Mouse (Mus musculus): ENCODE results near the gene Spaca6. TPM values are rescaled to one million over a fixed set of nuclear protein-coding genes. Genes with fewer than 3 reads are reported as not detected.

The Spaca6 gene
- polyA plus RNA-seq, 1 experiment from 2014 or later, result 32.3 TPM

DNA sequence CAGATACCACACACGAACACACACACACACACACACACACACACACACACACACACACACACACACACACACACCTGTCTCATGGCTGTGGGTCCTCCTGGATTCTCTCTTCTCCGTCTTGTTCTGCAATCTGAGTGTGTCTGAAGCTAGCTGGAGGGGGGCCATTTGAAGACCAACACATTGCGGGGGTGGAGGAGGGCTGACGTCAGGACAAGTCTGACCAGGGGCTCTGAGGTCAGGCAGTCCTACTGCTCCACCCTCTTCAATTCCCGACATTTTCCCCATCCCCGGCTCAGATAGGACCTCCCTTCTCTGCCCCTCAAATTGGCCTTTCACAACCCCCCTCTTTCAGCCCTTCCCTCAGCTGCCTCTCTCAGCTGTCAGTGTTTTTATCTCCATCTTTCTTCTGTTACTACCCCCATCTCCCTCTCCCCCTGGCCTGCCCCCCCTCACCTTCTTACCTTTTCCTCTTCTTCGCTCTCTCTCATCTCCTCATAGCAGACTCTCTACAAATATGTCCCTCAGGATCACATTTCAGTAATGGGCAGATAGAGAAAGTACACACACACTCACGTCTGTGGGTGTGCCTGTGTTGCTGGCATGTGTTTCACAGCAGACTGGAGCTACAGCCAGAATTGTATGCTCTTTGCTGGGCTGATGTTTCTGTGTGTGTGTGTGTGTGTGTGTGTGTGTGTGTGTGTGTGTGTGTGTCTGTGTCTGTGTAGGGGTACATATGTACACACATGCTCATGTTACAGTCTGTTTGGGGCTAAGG lies 28.3 kb downstream of the Spaca6 start, which contains the start of gene Has1:
Has1 (minus strand) TSS at position 142 of the 775 bp plus-strand sequence.
- no peak within 1 kb of the TSS for H3K4me3 ChIP-seq
- 39% methylated on average over 8 of the region's 8 CpGs for WGBS
- H3K4me1 ChIP-seq, result peaks cover 7% of the 10 kb centered on the region
- no peak within 1 kb of the TSS for H3K27ac ChIP-seq
- H3K36me3 ChIP-seq, result no peaks in the 10 kb centered on the region
- H3K27me3 ChIP-seq (ENCODE audit: insufficient read depth, poor library complexity, severe bottlenecking), result peaks cover 17% of the 10 kb centered on the region
- no peak for DNase-seq (ENCODE audit: low spot score)
- H3K9me3 ChIP-seq, result no peaks in the 10 kb centered on the region

DNA sequence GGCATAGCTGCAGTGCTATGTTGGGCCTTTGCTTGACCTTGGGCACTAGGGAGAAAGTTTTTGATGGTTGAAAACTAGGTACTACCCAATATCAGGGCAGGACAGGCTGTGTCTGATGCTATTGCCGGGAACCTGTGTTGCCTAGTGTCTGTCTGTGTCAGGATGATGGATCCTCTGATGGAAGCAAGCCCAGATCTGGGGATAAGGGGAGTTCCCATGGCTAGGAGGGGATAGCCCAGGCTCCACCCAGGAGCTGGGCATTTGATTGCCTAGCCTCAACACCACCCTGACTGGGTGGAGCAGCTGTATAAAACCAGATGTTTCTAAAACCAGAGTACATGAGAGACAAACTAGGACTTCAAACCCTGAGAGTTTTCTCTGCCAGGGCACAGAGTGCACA lies 29.7 kb downstream of the Spaca6 start:
- Histone ChIP-seq H3K4me1 (peaks cover 5% of the 10 kb centered on the region; the same call in 1 of the 2 replicates), H3K27me3 (ENCODE audit: insufficient read depth, poor library complexity, severe bottlenecking) (0 out of 2 replicates have a peak, but pooled peaks cover 3% of the 10 kb centered on the region), H3K4me3 (no peak overlapping the region), H3K27ac (no peak overlapping the region), H3K9me3 (no peaks in the 10 kb centered on the region), H3K36me3 (no peaks in the 10 kb centered on the region)
- DNase-seq (ENCODE audit: low spot score), result no peak
- WGBS, result 78% methylated on average over 1 of the region's 1 CpGs

DNA sequence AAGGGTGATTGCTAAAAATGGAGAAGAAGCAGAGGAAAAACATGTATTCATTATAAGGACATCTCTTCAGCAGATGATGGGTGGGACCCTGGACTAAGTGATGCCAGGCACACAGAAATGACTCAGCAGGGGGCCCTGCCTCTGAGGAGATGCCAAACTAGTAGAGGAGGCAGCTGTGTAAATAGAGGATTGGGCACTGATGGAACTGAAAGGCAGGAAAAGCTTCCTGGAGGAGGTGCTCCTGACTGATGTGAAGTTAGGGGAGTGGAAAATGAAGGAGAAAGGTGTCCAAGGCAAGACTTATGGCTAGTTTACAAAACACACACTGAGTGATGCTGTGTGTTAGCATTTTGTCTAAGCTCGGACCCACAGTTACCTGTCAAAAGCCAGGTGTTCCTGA lies 30.5 kb downstream of the Spaca6 start:
- H3K9me3 ChIP-seq, result no peaks in the 10 kb centered on the region
- H3K27me3 ChIP-seq (ENCODE audit: insufficient read depth, poor library complexity, severe bottlenecking), result no peaks in the 10 kb centered on the region
- no peaks in the 10 kb centered on the region for H3K36me3 ChIP-seq
- peaks cover 5% of the 10 kb centered on the region; the same call in 1 of the 2 replicates for H3K4me1 ChIP-seq
- H3K4me3 ChIP-seq, result no peak overlapping the region
- H3K27ac ChIP-seq, result no peak overlapping the region
- 69% methylated on average over 1 of the region's 1 CpGs for WGBS
- no peak for DNase-seq (ENCODE audit: low spot score)

DNA sequence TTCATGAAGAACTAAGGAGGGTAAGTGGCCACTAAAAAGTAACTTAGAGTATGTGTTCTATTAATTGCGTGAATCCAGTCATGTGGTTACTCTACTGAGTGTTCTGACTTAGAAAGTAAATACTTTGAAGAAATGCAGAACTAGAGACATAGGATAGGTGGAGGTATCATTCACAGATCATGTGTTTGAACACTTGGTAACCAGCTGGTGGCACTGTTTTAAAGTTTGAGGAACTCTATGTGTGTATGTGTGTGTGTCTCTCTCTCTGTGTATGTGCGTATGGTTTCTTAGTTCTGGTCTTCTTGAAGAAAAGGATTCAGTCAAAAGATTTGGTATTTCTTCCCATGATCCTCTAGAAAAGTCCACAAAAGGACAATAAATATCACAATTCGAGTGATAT lies 33.2 kb downstream of the Spaca6 start:
- no peak for DNase-seq (ENCODE audit: low spot score)
- Histone ChIP-seq H3K9me3 (no peaks in the 10 kb centered on the region), H3K4me3 (no peak overlapping the region), H3K36me3 (peaks cover 3% of the 10 kb centered on the region; the same call in 1 of the 2 replicates), H3K27me3 (ENCODE audit: insufficient read depth, poor library complexity, severe bottlenecking) (no peaks in the 10 kb centered on the region), H3K27ac (no peak overlapping the region), H3K4me1 (peaks cover 3% of the 10 kb centered on the region; the same call in 1 of the 2 replicates)
- 77% methylated on average over 3 of the region's 3 CpGs for WGBS

DNA sequence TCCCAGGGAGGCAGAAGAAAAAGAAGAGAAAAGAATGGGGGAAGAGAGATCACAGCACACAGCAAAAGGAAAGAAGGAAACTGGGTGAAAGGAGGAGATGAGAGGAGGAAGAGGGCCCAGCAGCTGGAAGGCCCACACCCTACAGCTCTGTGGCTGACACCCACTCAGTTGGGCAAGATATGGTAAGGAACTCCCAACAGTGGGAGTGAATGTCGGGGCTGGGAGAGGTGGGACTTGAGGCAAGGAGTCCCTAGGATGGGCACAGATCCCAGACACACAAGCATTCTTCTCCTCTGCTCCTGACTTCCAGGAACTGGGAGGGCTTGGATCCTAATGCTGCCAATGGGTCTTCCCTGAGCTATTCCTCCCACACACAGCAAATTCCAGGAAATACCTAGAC lies 35.4 kb downstream of the Spaca6 start:
- H3K4me1 ChIP-seq, result no peaks in the 10 kb centered on the region
- no peaks in the 10 kb centered on the region for H3K27me3 ChIP-seq (ENCODE audit: insufficient read depth, poor library complexity, severe bottlenecking)
- H3K9me3 ChIP-seq, result no peaks in the 10 kb centered on the region
- H3K4me3 ChIP-seq, result no peak overlapping the region
- H3K36me3 ChIP-seq, result peaks cover 3% of the 10 kb centered on the region; the same call in 1 of the 2 replicates
- no peak for DNase-seq (ENCODE audit: low spot score)
- WGBS, result 50% methylated on average over 1 of the region's 1 CpGs
- no peak overlapping the region for H3K27ac ChIP-seq

DNA sequence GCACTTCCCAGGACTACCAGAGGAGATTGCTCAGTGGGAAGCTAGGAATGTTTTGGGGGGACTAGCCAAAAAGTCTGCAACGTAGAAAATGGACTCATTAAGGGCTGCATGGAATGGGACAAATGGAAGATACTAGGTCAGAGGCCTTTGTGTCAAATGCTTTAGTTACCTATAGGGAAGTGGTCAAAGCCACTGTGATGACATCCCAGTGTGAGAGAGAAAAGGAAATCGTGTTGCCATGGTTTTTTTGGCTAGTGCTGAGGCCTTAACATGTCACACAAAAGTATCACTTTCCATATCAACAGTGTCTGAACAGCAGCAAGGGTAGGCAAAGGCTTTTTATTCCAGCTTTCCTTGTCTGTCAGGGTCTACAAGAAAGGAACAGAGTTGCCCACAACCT lies 38.2 kb downstream of the Spaca6 start:
- Histone ChIP-seq H3K27ac (no peak overlapping the region), H3K4me1 (no peaks in the 10 kb centered on the region), H3K36me3 (peaks cover 3% of the 10 kb centered on the region; the same call in 1 of the 2 replicates), H3K27me3 (ENCODE audit: insufficient read depth, poor library complexity, severe bottlenecking) (no peaks in the 10 kb centered on the region), H3K9me3 (no peaks in the 10 kb centered on the region), H3K4me3 (no peak overlapping the region)
- DNase-seq (ENCODE audit: low spot score), result no peak
- 59% methylated on average over 2 of the region's 2 CpGs for WGBS

DNA sequence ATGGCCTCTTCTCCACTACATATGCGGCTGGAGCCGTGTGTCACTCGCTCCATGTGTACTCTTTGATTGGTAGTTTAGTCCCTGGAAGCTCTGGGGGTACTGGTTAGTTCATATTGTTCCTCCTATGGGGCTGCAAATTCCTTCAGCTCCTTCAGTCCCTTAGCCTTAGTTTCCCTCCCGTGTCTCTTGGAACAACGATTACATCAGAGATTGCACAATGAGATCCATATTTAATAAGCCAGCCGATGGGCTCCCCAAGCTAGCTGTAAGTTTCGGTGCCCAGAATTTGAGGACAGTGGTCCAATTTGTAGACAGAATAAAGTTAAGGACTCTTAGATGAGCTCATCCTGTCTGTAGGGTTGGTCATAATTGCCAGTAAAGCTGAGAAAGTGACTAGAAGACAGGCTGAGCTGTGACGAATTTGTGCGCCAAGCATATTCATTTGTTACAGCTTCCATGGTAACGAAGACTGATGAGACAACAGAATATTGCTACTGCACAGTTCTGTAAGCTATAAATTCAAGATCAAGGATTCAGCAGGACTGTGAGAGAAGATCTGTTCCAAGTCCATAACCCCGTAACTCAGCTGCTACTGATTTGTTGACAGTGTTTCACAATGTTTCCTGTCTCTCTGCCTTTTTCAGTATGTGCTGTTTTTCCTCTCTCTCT lies 40.0 kb downstream of the Spaca6 start:
- no peak for DNase-seq (ENCODE audit: low spot score)
- Histone ChIP-seq H3K27me3 (ENCODE audit: insufficient read depth, poor library complexity, severe bottlenecking) (no peaks in the 10 kb centered on the region), H3K36me3 (peaks cover 3% of the 10 kb centered on the region; the same call in 1 of the 2 replicates), H3K4me1 (no peaks in the 10 kb centered on the region), H3K27ac (no peak overlapping the region), H3K9me3 (no peaks in the 10 kb centered on the region), H3K4me3 (no peak overlapping the region)
- WGBS, result 87% methylated on average over 11 of the region's 11 CpGs

DNA sequence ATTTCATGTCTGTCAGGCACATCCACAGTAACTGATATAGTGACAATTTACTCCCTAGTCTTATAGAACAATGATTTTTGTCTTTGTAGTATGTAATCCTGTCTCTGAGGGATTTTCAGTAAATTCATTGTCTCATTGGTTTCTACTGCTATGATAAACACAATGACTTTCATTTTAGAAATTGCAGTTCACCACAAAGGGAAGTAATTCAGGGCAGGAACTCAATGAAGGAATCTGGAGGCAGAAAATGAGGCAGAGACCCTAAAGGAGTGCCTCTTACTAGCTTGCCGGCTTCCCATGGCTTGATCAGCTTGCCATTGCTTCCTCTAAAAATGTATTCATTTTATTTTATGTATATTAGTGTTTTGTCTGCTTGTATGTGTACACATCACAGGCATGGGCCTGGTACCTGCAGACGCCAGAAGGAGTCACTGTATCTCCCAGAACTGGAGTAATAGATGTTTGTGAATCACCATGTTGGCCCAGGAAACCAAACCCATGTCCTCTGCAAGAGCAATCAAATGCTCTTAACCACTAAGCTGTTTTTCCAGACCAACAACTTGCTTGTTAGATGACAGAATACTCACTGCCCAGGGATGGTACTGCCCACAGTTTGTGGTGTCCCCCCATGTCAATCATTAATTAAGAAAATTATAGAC lies 44.1 kb downstream of the Spaca6 start:
- Histone ChIP-seq H3K36me3 (no peaks in the 10 kb centered on the region), H3K4me3 (no peak overlapping the region), H3K9me3 (no peaks in the 10 kb centered on the region; the same call in 1 of the 2 replicates), H3K4me1 (no peaks in the 10 kb centered on the region), H3K27ac (no peak overlapping the region), H3K27me3 (ENCODE audit: insufficient read depth, poor library complexity, severe bottlenecking) (no peaks in the 10 kb centered on the region)
- WGBS, result 66% methylated on average over 2 of the region's 2 CpGs
- DNase-seq (ENCODE audit: low spot score), result no peak

DNA sequence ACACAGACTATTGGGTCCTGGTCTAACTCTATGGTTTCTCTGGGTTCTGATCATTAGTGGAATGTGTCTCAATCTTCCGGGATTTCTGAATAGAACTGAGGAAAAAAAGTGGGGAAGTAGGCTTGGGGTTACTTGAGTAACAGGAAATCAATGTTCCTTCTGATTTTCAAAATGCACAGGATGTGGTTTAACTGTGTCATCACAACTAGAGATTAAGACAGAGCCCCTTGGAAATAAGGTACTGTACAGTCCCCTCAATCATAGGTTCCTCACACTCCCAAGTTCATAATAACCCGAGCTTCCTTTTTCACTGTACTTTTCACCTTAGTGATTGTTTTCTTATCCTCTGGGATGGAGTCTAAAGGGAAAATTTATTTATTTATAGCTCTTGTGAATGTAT lies 44.7 kb downstream of the Spaca6 start:
- H3K27me3 ChIP-seq (ENCODE audit: insufficient read depth, poor library complexity, severe bottlenecking), result no peaks in the 10 kb centered on the region
- 73% methylated on average over 2 of the region's 2 CpGs for WGBS
- no peak overlapping the region for H3K27ac ChIP-seq
- no peaks in the 10 kb centered on the region for H3K4me1 ChIP-seq
- no peaks in the 10 kb centered on the region for H3K36me3 ChIP-seq
- H3K9me3 ChIP-seq, result no peaks in the 10 kb centered on the region; the same call in 1 of the 2 replicates
- H3K4me3 ChIP-seq, result no peak overlapping the region
- no peak for DNase-seq (ENCODE audit: low spot score)

DNA sequence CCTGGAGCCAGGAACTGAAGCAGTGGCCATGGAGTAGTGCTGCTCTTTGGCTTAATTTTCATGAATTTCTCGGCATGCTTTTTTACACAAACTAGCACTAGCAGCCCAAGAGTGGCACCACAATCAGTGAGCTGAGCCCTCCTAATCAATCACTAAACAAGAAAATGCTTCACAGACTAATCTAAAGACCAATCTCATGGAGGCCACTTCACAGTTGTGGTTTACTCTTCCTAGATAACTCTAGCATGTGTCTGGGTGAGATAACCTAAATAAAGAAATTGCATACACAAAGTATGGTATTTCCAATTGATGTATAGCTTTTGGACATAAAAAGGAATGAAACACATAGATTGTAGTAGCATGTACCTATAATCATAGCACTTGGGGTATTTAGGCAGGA lies 52.4 kb downstream of the Spaca6 start:
- H3K27me3 ChIP-seq (ENCODE audit: insufficient read depth, poor library complexity, severe bottlenecking), result no peaks in the 10 kb centered on the region
- H3K4me3 ChIP-seq, result no peak overlapping the region
- WGBS, result 79% methylated on average over 1 of the region's 1 CpGs
- no peaks in the 10 kb centered on the region for H3K36me3 ChIP-seq
- no peaks in the 10 kb centered on the region for H3K4me1 ChIP-seq
- DNase-seq (ENCODE audit: low spot score), result no peak
- H3K27ac ChIP-seq, result no peak overlapping the region
- H3K9me3 ChIP-seq, result no peaks in the 10 kb centered on the region

DNA sequence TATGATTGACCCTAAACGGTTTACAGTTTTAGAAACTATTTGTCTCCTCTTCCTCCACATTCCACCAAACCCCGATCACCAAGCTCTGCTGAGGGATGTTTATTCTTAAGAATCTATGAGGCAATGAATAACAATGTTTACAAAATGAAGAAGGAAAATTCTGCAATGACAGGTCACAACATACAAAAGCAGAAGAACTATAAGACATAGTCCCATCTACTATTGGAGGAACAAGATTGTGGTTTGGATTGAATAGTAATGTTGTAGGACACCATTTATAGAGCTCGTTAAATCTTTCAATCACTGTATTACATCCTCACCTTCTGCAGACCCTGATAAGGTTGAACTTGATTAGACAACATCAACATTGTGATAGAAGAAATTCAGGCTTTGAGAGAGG lies 55.7 kb downstream of the Spaca6 start:
- Histone ChIP-seq H3K9me3 (no peaks in the 10 kb centered on the region), H3K27ac (no peak overlapping the region), H3K27me3 (ENCODE audit: insufficient read depth, poor library complexity, severe bottlenecking) (no peaks in the 10 kb centered on the region), H3K36me3 (no peaks in the 10 kb centered on the region), H3K4me1 (no peaks in the 10 kb centered on the region), H3K4me3 (no peak overlapping the region)
- 74% methylated on average over 3 of the region's 3 CpGs for WGBS
- DNase-seq (ENCODE audit: low spot score), result no peak

DNA sequence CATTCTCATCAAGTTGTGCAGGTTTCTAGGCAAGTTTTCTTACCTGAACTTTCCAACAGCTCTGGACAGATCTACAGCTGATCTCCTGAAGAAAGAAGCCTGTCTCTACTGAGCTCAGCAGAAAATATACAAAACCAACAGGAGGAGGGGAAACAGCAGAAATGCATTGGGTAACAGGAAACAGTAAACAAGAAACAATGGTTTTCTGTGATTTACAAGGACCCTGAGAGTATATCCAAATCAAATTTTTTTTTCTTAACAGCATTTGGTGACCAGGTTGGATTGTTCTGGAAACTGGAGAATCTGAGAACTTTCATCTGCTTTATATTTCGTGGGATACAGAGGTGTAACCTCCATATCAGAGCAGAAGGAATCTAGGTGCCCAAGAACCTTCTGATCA lies 56.9 kb downstream of the Spaca6 start, which contains the start of gene Fpr1:
Fpr1 (minus strand) TSS at position 101 of the 400 bp plus-strand sequence.
- Histone ChIP-seq H3K27ac (no peak within 1 kb of the TSS), H3K27me3 (ENCODE audit: insufficient read depth, poor library complexity, severe bottlenecking) (no peaks in the 10 kb centered on the region), H3K9me3 (no peaks in the 10 kb centered on the region), H3K36me3 (no peaks in the 10 kb centered on the region), H3K4me1 (no peaks in the 10 kb centered on the region), H3K4me3 (no peak within 1 kb of the TSS)
- DNase-seq (ENCODE audit: low spot score), result no peak
- WGBS, result 63% methylated on average over 1 of the region's 1 CpGs

DNA sequence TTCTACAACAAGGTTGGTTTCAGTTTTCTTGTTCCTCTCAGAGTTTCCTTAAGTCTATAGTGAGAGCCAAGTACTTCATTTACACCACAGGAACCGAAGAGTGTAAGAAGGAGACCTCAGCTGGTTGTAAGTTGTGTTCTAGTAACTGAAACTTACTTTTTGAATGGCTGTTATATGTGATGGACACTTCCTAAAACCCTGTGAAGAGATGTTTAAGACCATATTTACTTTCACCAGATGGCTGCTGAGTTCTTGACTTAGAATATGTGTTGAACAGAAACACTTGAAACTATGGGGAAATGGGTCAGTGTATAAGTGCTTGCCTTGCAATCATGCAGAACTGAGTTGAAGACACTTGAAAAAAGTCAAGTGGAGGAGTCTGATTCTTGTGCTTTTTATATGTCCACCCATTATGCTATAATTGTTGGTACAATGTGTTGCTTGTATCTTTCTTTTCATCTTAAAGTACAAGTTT lies 60.9 kb downstream of the Spaca6 start, which contains the start of the genes Fpr2 and Fpr3:
Fpr2 (plus strand) TSS at position 51 of the 475 bp plus-strand sequence.
Fpr3 (plus strand) TSS at position 79 of the 475 bp plus-strand sequence.
- no peaks in the 10 kb centered on the region for H3K36me3 ChIP-seq
- no peak within 1 kb of the TSS for H3K27ac ChIP-seq
- 65% methylated on average over 1 of the region's 1 CpGs for WGBS
- H3K4me1 ChIP-seq, result no peaks in the 10 kb centered on the region
- no peaks in the 10 kb centered on the region for H3K9me3 ChIP-seq
- DNase-seq (ENCODE audit: low spot score), result no peak
- H3K27me3 ChIP-seq (ENCODE audit: insufficient read depth, poor library complexity, severe bottlenecking), result no peaks in the 10 kb centered on the region
- H3K4me3 ChIP-seq, result no peak within 1 kb of the TSS

Measured in heart, embryonic 10.5 days (tissue).